Mouse (Mus musculus): Measurements from ENCODE around the gene Tns4. TPM values are rescaled to one million over a fixed set of nuclear protein-coding genes. Genes with fewer than 3 reads are reported as not detected.

The Tns4 gene
- polyA plus RNA-seq, 1 experiment from 2014 or later = 0.36 TPM

DNA sequence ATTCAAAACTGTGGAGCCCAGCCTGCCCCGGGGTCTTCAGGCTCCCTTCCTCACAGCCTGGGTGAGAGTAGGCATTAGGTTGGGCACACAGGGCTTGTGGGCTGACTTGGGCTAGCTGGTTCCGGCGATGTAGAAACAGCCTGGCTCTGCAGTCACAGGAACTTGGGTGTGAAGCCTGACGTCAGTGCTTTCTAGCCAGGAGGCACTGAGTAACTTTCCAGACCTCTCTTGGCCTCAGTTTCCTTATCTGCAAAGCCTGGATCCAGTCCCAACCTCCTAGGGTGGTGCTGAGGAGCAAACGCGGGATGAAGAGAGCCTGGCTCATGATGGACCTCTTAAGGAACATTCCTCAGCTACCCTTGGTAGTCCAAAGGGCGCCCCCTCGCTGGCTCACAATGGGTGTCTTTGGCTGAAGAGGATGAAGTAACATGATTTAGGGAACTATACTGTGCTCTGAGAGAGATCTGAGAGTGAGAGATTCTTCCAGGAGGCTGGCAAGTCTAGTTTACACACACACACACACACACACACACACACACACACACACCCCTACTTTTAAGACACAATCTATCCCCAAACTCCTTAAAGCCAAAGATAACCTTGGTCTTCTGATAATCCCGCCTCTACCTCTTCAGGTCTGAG is 8.1 kb downstream of the Tns4 start:
- Histone ChIP-seq H3K4me3 (no peak overlapping the region), H3K4me1 (peaks cover 27% of the 10 kb centered on the region), H3K9me3 (no peaks in the 10 kb centered on the region), H3K27me3 (ENCODE audit: insufficient read depth, poor library complexity, severe bottlenecking) (no peaks in the 10 kb centered on the region), H3K36me3 (no peaks in the 10 kb centered on the region), H3K27ac (no peak overlapping the region)
- WGBS = 71% methylated on average over 9 of the region's 9 CpGs
- DNase-seq (ENCODE audit: low spot score) = no peak

DNA sequence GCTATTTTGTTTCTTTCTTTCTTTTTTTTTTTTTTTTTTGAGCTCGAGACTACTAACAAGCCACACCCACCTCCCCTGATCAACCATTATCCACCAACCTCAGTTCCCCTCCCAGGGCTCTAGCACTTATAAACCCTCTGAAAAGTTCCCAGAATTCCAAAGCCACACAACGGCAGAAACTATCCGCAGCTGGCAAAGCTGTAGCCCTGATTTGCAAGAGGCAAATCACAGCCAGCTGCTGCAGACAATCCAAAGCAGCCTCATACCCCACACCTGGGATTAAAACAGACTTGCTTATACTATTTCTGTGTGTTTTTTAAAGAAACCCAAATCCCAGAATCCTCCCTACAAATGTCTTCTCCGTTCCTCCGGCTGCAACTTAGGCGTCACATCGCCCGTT is 11.2 kb downstream of the Tns4 start:
- DNase-seq (ENCODE audit: low spot score) = no peak
- peaks cover 45% of the 10 kb centered on the region for H3K4me1 ChIP-seq
- WGBS = 84% methylated on average over 8 of the region's 8 CpGs
- no peaks in the 10 kb centered on the region for H3K9me3 ChIP-seq
- H3K4me3 ChIP-seq = no peak overlapping the region
- H3K27ac ChIP-seq = no peak overlapping the region
- H3K27me3 ChIP-seq (ENCODE audit: insufficient read depth, poor library complexity, severe bottlenecking) = no peaks in the 10 kb centered on the region
- H3K36me3 ChIP-seq = no peaks in the 10 kb centered on the region

DNA sequence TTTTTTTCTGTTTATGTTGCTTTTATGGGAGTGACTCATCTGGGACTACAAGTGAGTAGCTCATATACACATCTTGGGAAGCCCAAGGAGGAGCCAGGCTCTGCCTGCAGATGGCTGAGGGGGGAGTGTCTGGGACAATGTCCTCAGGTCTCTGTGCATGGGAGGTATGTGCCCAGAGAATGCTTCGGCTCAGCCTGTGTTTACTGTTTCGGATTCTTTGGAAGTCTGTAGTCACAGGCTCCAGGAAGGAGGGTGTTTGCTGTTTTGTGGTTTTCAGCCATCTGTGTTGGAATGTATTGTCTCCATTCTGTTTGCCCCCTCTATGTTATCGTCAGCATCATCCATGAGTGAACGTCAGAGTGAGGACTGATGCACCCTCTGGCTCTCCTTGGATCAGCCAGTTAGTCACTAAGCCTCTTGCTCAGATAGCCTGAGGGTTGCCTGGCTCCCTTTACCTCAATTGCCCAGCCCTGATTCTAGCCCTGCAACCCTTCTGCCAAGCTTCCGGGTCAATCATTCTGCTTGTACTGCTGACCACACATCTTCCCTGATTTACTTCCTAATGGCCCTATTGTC is 12.3 kb downstream of the Tns4 start:
- 72% methylated on average over 5 of the region's 5 CpGs for WGBS
- no peaks in the 10 kb centered on the region for H3K27me3 ChIP-seq (ENCODE audit: insufficient read depth, poor library complexity, severe bottlenecking)
- H3K27ac ChIP-seq = no peak overlapping the region
- no peak for DNase-seq (ENCODE audit: low spot score)
- peaks cover 49% of the 10 kb centered on the region for H3K4me1 ChIP-seq
- no peak overlapping the region for H3K4me3 ChIP-seq
- H3K9me3 ChIP-seq = no peaks in the 10 kb centered on the region
- H3K36me3 ChIP-seq = no peaks in the 10 kb centered on the region

DNA sequence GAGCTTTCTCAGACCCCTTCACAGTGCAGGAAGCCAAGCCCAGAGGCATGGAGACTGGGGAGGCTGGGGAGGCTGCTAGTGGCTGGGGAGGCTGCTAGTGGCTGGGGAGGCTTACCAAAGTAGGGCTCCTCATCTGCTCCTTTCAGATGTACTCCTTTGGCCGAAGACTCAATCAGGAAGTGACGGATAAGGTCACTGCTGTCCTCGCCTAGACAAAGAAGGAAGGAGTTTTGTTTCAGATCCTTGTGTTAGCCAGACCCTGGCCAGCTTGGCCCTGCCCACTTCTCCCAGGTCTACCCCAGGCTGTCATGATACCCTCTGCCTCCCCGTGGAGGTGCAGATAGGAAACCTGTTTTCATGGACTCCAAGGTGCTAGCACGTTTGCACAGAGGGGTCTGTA is 15.3 kb downstream of the Tns4 start:
- no peak for DNase-seq (ENCODE audit: low spot score)
- H3K4me1 ChIP-seq = peaks cover 40% of the 10 kb centered on the region
- no peak overlapping the region for H3K4me3 ChIP-seq
- no peaks in the 10 kb centered on the region for H3K36me3 ChIP-seq
- peak overlapping the region; percentile 14; the same call in 1 of the 2 replicates for H3K27ac ChIP-seq
- 37% methylated on average over 5 of the region's 5 CpGs for WGBS
- H3K27me3 ChIP-seq (ENCODE audit: insufficient read depth, poor library complexity, severe bottlenecking) = peaks cover 7% of the 10 kb centered on the region
- H3K9me3 ChIP-seq = no peaks in the 10 kb centered on the region

DNA sequence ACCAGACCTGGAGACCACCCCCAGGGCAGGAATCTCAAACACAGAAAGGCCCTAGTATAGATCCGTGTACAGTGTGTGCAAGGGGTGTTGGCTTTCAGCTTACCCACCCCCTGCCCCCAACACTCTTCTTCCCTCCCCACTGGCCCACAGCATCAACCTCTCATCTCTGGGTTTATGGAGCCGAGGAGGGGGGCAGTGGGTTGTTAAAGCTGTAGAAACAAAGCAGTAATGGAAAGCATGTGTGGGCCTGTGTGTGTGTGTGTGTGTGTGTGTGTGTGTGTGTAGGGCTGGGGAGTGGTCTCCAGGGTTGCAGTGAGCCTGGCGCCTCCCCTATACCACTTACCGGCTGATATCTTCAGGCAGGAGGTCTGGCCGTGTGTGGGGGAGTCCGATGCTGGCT is 17.2 kb downstream of the Tns4 start:
- peaks cover 7% of the 10 kb centered on the region for H3K27me3 ChIP-seq (ENCODE audit: insufficient read depth, poor library complexity, severe bottlenecking)
- H3K36me3 ChIP-seq = no peaks in the 10 kb centered on the region
- H3K9me3 ChIP-seq = no peaks in the 10 kb centered on the region
- DNase-seq (ENCODE audit: low spot score) = no peak
- 16% methylated on average over 6 of the region's 6 CpGs for WGBS
- H3K4me1 ChIP-seq = peaks cover 40% of the 10 kb centered on the region
- H3K27ac ChIP-seq = peak overlapping the region; percentile 71
- H3K4me3 ChIP-seq = no peak overlapping the region

DNA sequence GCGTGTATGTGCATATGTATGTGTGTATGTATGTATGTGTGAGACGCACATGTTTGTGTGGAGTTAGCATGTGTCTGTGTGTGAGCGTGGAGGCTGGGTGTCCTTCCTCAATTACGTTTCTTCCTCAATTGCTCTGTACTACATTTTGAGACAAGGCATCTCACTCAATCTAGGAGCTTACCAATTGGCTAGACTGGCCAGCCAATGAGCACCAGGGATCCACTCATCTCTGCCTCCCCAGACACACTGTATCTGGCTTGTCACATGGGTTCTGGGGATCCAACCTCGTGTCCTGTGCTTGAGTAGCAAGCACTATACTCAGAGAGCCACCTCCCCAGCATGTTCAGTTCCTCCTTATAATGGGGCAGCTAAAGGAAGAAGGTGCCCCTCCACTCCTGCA is 20.7 kb downstream of the Tns4 start:
- H3K27ac ChIP-seq = no peak overlapping the region

DNA sequence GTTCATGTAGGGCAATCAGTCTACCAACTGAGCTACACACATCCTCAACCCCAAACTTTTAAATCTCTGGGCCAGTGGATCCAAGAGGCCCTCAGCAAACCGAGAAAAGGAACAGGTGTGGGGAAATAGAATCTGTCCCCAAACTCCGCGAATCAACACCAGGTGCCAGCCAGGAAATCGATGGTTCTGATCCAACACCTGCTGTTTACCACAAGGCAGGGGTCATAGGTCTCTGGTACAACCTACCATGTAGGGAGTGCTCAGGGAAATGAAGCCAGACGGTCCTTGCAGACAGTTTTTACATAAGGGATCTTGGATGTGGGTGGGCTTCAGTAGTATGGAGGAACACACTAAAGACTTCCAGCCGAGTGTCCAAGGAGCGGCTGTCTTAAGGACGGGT is 21.5 kb downstream of the Tns4 start:
- Histone ChIP-seq H3K4me1 (peaks cover 42% of the 10 kb centered on the region), H3K9me3 (no peaks in the 10 kb centered on the region), H3K4me3 (no peak overlapping the region), H3K27me3 (ENCODE audit: insufficient read depth, poor library complexity, severe bottlenecking) (peaks cover 7% of the 10 kb centered on the region), H3K36me3 (no peaks in the 10 kb centered on the region), H3K27ac (no peak overlapping the region)
- DNase-seq (ENCODE audit: low spot score) = no peak
- 86% methylated on average over 8 of the region's 8 CpGs for WGBS

More for the DNA sequence above, 20.7 kb downstream of the Tns4 start:
- Histone ChIP-seq H3K4me3 (no peak overlapping the region), H3K27me3 (ENCODE audit: insufficient read depth, poor library complexity, severe bottlenecking) (peaks cover 7% of the 10 kb centered on the region), H3K36me3 (no peaks in the 10 kb centered on the region), H3K9me3 (no peaks in the 10 kb centered on the region), H3K4me1 (peaks cover 37% of the 10 kb centered on the region)
- no peak for DNase-seq (ENCODE audit: low spot score)
- WGBS = 76% methylated on average over 5 of the region's 5 CpGs

DNA sequence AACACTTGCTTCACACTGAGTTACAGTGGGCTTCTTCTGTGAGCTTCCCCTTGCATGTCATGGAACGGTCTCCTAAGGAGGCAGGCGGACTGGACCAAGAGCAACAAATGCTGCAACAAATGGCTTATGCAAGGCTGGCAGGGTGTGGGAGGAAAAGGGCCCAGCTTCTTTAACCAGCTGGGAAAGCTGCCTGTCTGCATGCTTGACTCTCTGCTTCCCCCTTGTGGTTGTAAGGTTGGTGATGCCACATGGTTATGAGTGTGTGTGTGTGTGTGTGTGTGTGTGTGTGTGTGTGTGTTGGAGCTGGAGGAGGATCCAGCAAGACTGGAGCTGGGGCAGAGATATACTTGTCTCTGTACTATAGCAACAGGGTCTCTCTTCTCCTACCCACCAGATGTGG is 23.1 kb downstream of the Tns4 start:
- Histone ChIP-seq H3K4me3 (no peak overlapping the region; the same call in 1 of the 2 replicates), H3K9me3 (no peaks in the 10 kb centered on the region), H3K27ac (peak overlapping the region; percentile 47), H3K36me3 (no peaks in the 10 kb centered on the region), H3K4me1 (peaks cover 26% of the 10 kb centered on the region), H3K27me3 (ENCODE audit: insufficient read depth, poor library complexity, severe bottlenecking) (peaks cover 7% of the 10 kb centered on the region)
- 20% methylated on average over 2 of the region's 2 CpGs for WGBS
- DNase-seq (ENCODE audit: low spot score) = peak; percentile 94

DNA sequence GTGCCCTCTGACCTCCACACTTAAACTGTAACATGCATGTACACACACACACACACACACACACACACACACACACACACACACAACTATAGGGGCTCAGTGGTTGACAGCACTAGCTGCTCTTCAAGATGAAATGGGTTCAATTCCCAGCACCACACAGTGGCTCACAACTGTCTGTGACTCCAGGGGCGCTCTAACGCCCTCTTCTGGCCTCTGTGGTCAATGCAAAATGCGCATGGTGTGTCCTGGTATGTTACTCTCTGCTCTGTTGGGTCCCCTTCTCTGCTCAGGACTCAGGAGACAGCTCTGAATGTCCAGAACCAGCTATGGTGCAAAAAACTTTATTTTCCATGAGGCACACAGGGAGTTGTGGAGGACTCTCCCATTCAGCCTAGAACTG is 23.8 kb downstream of the Tns4 start:
- Histone ChIP-seq H3K9me3 (no peaks in the 10 kb centered on the region), H3K27ac (peak overlapping the region; percentile 47), H3K4me3 (no peak overlapping the region), H3K36me3 (no peaks in the 10 kb centered on the region), H3K27me3 (ENCODE audit: insufficient read depth, poor library complexity, severe bottlenecking) (peaks cover 7% of the 10 kb centered on the region), H3K4me1 (peaks cover 28% of the 10 kb centered on the region)
- 72% methylated on average over 3 of the region's 3 CpGs for WGBS
- no peak for DNase-seq (ENCODE audit: low spot score)

DNA sequence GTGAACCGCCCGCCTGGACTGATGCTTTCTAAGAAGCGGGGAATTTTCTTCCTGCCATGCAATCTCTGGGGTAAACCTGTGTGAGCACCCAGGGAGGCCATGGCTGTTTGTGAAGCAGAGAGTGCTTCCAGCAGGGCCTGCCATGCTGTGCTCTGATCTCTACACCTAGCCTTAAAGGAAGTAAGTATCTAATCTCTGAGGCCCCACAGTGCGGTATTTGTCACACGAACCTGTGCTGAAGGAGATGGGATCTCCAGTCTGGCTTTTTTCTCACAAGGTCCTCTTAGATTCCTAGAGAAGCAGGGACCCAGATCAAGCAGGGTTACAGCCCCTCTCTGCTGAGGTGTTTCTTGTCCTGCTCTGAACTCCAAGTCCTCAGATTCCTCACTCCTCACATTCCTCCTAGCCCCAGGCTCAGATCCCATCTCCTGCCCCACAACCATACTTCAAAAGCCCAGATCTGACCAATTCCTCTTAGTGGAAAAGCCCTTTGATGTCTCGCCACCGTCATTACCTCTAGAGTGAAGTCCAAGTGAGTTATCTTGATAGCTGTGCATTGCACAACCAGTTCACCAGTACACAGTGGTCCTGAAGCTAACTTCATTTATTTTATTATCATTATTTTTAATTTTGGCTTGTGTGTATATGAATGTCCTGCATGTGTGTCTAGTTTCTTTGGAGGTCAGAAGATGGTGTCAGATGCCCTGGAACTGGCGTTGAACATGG is 25.5 kb downstream of the Tns4 start:
- DNase-seq (ENCODE audit: low spot score) = no peak
- 0 out of 2 replicates have a peak, but pooled peaks cover 7% of the 10 kb centered on the region for H3K27me3 ChIP-seq (ENCODE audit: insufficient read depth, poor library complexity, severe bottlenecking)
- no peaks in the 10 kb centered on the region for H3K36me3 ChIP-seq
- peaks cover 30% of the 10 kb centered on the region for H3K4me1 ChIP-seq
- H3K9me3 ChIP-seq = 0 out of 2 replicates have a peak, but pooled peaks cover 3% of the 10 kb centered on the region
- 24% methylated on average over 8 of the region's 8 CpGs for WGBS
- H3K27ac ChIP-seq = peak overlapping the region; percentile 60
- H3K4me3 ChIP-seq = no peak overlapping the region

DNA sequence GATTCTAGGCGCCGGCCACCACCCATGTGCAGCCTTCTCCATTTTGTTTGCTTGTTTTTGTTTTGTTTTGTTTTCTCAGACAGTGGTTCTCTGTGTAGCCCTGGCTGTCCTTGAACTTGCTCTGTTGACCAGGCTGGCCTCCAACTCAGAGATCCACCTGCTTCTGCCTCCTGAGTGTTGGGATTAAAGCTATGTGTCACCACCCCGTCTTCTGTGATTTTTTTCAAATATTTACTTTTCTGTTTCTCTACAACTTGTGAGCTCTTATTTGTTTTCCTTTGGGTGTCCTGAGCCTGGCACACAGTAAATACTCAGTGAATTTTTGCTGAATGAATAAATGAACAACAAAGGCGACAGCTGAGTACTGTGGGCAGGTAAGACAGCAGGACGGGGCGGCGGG is 26.4 kb downstream of the Tns4 start:
- Histone ChIP-seq H3K27ac (peak overlapping the region; percentile 60; the same call in 1 of the 2 replicates), H3K36me3 (no peaks in the 10 kb centered on the region), H3K4me1 (peaks cover 30% of the 10 kb centered on the region), H3K27me3 (ENCODE audit: insufficient read depth, poor library complexity, severe bottlenecking) (0 out of 2 replicates have a peak, but pooled peaks cover 7% of the 10 kb centered on the region), H3K4me3 (no peak overlapping the region), H3K9me3 (0 out of 2 replicates have a peak, but pooled peaks cover 3% of the 10 kb centered on the region)
- 73% methylated on average over 7 of the region's 7 CpGs for WGBS
- no peak for DNase-seq (ENCODE audit: low spot score)

DNA sequence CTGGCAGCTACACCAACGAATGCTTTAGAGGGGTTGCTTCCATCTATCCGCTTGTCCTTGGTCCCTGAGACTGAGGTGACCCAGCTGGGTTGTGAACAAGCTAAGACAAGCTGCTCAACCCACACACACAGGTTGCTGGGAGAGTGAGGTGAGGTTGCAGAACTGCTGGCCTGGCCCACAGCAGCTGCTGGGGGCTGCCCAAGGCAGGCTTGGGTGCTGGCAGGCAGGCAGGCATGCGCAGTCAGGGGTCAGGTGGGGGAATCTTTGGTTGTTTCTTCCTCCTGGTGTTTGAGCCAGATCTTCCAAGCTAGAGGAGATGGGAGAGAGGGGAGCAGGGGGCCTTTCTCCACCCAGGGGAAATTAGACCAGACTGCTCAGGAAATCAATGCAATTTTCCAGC is 28.7 kb downstream of the Tns4 start:
- Histone ChIP-seq H3K4me1 (peaks cover 31% of the 10 kb centered on the region), H3K9me3 (0 out of 2 replicates have a peak, but pooled peaks cover 3% of the 10 kb centered on the region), H3K36me3 (no peaks in the 10 kb centered on the region), H3K4me3 (no peak overlapping the region), H3K27me3 (ENCODE audit: insufficient read depth, poor library complexity, severe bottlenecking) (0 out of 2 replicates have a peak, but pooled peaks cover 7% of the 10 kb centered on the region), H3K27ac (0 out of 2 replicates have a peak overlapping the region, but pooled peaks have one; percentile 38)
- 76% methylated on average over 3 of the region's 3 CpGs for WGBS
- no peak for DNase-seq (ENCODE audit: low spot score)
